Comparison of ENCODE assay signal across 9 mouse cellular contexts in genomic region chr10:108167823-108168222, GRCm38 (mm10). TPM values are rescaled to one million over a fixed set of nuclear protein-coding genes. Genes with fewer than 3 reads are reported as not detected.
DNase-seq lines count a peak whose midpoint lies in the region; ATAC-seq and TF ChIP-seq lines count a peak whose summit lies in the region.
"Had no signal": no experiment of that assay in that cellular context is flagged by ENCODE, and none has a peak within 500 bp of the region (broad histone marks: within the 10 kb centered on the region; RNA-seq: fewer than 3 reads in every experiment).

No protein-coding gene starts in this region.

- peak; percentile 18 to 26 for DNase-seq in spleen, adult 18-20 months
- no peak for DNase-seq in spleen, adult 12 weeks (ENCODE audit: low spot score)
- peak; percentile 31 for DNase-seq in lung, postnatal 14 days
- DNase-seq in forebrain, postnatal 0 days, result no peak
- DNase-seq in layer of hippocampus, adult 9-11 months, result no peak

- 54% methylated on average over 5 of the region's 5 CpGs for WGBS in heart, embryonic 12.5 days
- 81% methylated on average over 5 of the region's 5 CpGs for WGBS in midbrain, embryonic 15.5 days
- 84% methylated on average over 5 of the region's 5 CpGs for WGBS in forebrain, postnatal 0 days
- WGBS in kidney, embryonic 15.5 days, result 74% methylated on average over 5 of the region's 5 CpGs

- peak overlapping the region; percentile 8; the same call in 1 of the 2 replicates for H3K4me2 ChIP-seq in heart, embryonic 12.5 days
- no peak overlapping the region for H3K4me2 ChIP-seq in midbrain, embryonic 15.5 days
- no peak overlapping the region for H3K4me2 ChIP-seq in forebrain, postnatal 0 days (ENCODE audit: low read depth)
- H3K4me2 ChIP-seq in kidney, embryonic 15.5 days, result no peak overlapping the region
- H3K4me2 ChIP-seq: embryonic facial prominence, embryonic 12.5 days had no signal

- no peak overlapping the region for H3K4me3 ChIP-seq in heart, embryonic 12.5 days
- no peak overlapping the region for H3K4me3 ChIP-seq in midbrain, embryonic 15.5 days
- H3K4me3 ChIP-seq in forebrain, postnatal 0 days (ENCODE audit: low read depth, low read length), result no peak overlapping the region
- no peak overlapping the region for H3K4me3 ChIP-seq in kidney, embryonic 15.5 days (replicated peaks)
- H3K4me3 ChIP-seq: embryonic facial prominence, embryonic 12.5 days had no signal

- H3K4me1 ChIP-seq in heart, embryonic 12.5 days (replicated peaks), result peaks cover 44% of the 10 kb centered on the region
- peaks cover 33% of the 10 kb centered on the region for H3K4me1 ChIP-seq in midbrain, embryonic 15.5 days
- H3K4me1 ChIP-seq in forebrain, postnatal 0 days (ENCODE audit: insufficient read depth), result peaks cover 12% of the 10 kb centered on the region
- H3K4me1 ChIP-seq in kidney, embryonic 15.5 days, result peaks cover 28% of the 10 kb centered on the region

- no peaks in the 10 kb centered on the region for H3K27me3 ChIP-seq in heart, embryonic 12.5 days (replicated peaks)
- H3K27me3 ChIP-seq in midbrain, embryonic 15.5 days (replicated peaks), result no peaks in the 10 kb centered on the region
- H3K27me3 ChIP-seq in forebrain, postnatal 0 days (ENCODE audit: insufficient read depth, low read length), result no peaks in the 10 kb centered on the region
- no peaks in the 10 kb centered on the region for H3K27me3 ChIP-seq in kidney, embryonic 15.5 days
- H3K27me3 ChIP-seq: embryonic facial prominence, embryonic 12.5 days had no signal

- H3K36me3 ChIP-seq in heart, embryonic 12.5 days, result no peaks in the 10 kb centered on the region; the same call in 1 of the 2 replicates
- H3K36me3 ChIP-seq in midbrain, embryonic 15.5 days (replicated peaks), result no peaks in the 10 kb centered on the region
- H3K36me3 ChIP-seq in forebrain, postnatal 0 days (ENCODE audit: insufficient read depth), result no peaks in the 10 kb centered on the region
- H3K36me3 ChIP-seq in kidney, embryonic 15.5 days, result peaks cover 4% of the 10 kb centered on the region; the same call in 1 of the 2 replicates
- H3K36me3 ChIP-seq: embryonic facial prominence, embryonic 12.5 days had no signal

- no peak for TF ChIP-seq CTCF in forebrain, postnatal 0 days (IDR thresholded peaks at IDR 0.05; ENCODE audit: low read depth)

- H3K27ac ChIP-seq in heart, embryonic 12.5 days (ENCODE audit: poor library complexity, severe bottlenecking), result peak overlapping the region; percentile 79
- H3K27ac ChIP-seq in midbrain, embryonic 15.5 days, result no peak overlapping the region
- no peak overlapping the region for H3K27ac ChIP-seq in forebrain, postnatal 0 days (ENCODE audit: low read depth, low read length)
- no peak overlapping the region for H3K27ac ChIP-seq in kidney, embryonic 15.5 days
- H3K27ac ChIP-seq: embryonic facial prominence, embryonic 12.5 days had no signal

- peak; percentile 58; the same call in 1 of the 2 replicates for ATAC-seq in heart, embryonic 12.5 days (ENCODE audit: insufficient number of reproducible peaks, low FRiP score)
- ATAC-seq in midbrain, embryonic 15.5 days (replicated peaks), result no peak
- no peak for ATAC-seq in forebrain, postnatal 0 days
- no peak for ATAC-seq in kidney, embryonic 15.5 days (replicated peaks; ENCODE audit: low FRiP score)

- H3K9ac ChIP-seq in heart, embryonic 12.5 days, result no peak overlapping the region
- H3K9ac ChIP-seq in midbrain, embryonic 15.5 days, result no peak overlapping the region
- no peak overlapping the region for H3K9ac ChIP-seq in forebrain, postnatal 0 days
- H3K9ac ChIP-seq in kidney, embryonic 15.5 days, result no peak overlapping the region
- H3K9ac ChIP-seq: embryonic facial prominence, embryonic 12.5 days had no signal

- no peaks in the 10 kb centered on the region for H3K9me3 ChIP-seq in heart, embryonic 12.5 days (replicated peaks)
- no peaks in the 10 kb centered on the region for H3K9me3 ChIP-seq in midbrain, embryonic 15.5 days
- no peaks in the 10 kb centered on the region for H3K9me3 ChIP-seq in forebrain, postnatal 0 days (ENCODE audit: low read length)
- no peaks in the 10 kb centered on the region for H3K9me3 ChIP-seq in kidney, embryonic 15.5 days (replicated peaks)
- H3K9me3 ChIP-seq: embryonic facial prominence, embryonic 12.5 days had no signal

RNA-seq across cellular contexts. Expression of gene Ppp1r12a, which starts 5.8 kb away (rescaled TPM):
- polyA plus RNA-seq in heart, embryonic 12.5 days (2016; fragmentation: Nextera tagmentation; extraction: Ambion mirVana), result 109 and 118 TPM in 2 replicates
- polyA plus RNA-seq in midbrain, embryonic 15.5 days (2015; fragmentation: Nextera tagmentation; extraction: Ambion mirVana), result 76.0 and 78.5 TPM in 2 replicates
- 71.3 and 92.3 TPM in 2 replicates for total RNA-seq in forebrain, postnatal 0 days (2014; rRNA removed)
- polyA plus RNA-seq in forebrain, postnatal 0 days (2015; fragmentation: Nextera tagmentation; extraction: Ambion mirVana), result 33.0 and 51.6 TPM in 2 replicates
- 87.2 and 94.4 TPM in 2 replicates for polyA plus RNA-seq in kidney, embryonic 15.5 days (2015; fragmentation: Nextera tagmentation; extraction: Ambion mirVana)

Comparison
In these comparisons a context has a peak if more than half of its experiments do, and no peak if none do; other contexts are left out.
1. DNase-seq: peak in spleen, adult 18-20 months (2 of 2) and lung, postnatal 14 days (single experiment); none in spleen, adult 12 weeks (single experiment), forebrain, postnatal 0 days (single experiment) and layer of hippocampus, adult 9-11 months (single experiment).